Mouse (Mus musculus): ENCODE measurements around the gene Ranbp1.

The Ranbp1 gene

GRCm38 (mm10) chr16:18234671-18235388, 13.7 kb downstream of the Ranbp1 start, which contains the start of gene Zdhhc8:
Zdhhc8 (minus strand) TSS chr16:18235136.
- in situ Hi-C loops (cut with MboI; ENCODE audit: low sequenced_read_pairs) = no loop called here

DNA sequence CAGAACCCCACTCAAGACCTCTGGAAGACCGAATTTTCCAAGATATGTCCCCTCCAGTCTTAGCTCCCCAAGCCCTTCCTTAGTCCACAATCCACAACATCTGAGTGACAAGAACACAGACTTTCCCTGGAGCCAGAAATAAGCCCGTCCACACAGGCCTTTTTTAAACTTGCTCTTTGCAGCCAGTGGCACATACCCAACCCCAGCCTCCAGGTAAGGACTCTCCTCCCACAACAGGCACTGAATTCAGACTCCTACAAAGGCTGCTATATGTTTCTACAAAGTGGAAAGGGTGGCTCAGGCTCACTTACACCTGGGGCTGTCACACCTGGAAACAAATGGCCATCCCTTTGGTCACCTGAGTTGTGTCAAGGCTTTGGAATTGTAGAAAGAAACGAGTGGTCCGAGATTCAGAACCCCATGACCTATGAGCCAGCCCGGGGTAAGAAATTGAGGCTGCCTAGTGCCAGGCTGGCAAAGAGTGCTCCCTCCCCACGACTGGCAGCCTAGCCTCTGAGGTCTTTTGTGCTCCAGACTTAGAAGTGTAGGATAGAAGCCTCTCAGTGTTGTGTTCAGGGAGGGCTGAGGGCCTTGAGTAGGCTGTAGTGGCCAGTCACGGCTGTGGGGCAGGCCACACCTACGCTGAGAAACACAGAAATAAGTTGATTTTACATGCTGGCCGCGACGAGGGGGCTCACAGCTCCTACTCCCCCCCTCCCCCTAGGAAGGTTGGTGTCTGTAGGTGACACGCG, 14.4 kb downstream of the Ranbp1 start:
- in situ Hi-C loops (cut with MboI; ENCODE audit: low sequenced_read_pairs) = no loop called here

DNA sequence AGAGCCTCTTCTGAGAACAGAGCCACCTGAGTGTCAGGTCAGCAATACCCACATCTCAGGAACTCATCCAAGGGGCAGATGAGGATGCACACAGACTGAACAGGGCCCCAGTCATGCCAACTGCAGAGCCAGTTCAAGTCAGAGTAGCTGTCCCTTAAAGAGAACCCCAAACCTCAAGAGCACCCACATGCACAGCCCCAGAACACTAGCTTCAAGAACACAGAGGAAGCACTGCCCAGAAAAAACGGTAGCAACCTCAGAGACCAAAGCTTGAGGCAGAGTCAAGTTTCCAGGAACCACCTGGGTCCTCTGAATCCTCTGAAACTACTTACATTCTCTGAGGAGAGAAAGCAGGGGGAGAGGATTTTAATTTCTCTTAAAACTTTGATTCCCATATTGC, 15.1 kb downstream of the Ranbp1 start:
- in situ Hi-C loops (cut with MboI; ENCODE audit: low sequenced_read_pairs) = no loop called here

- in situ Hi-C loops (cut with MboI; ENCODE audit: low sequenced_read_pairs) = no loop called here
Measured at GRCm38 (mm10) chr16:18231451-18231850, 17.1 kb downstream of the Ranbp1 start.

DNA sequence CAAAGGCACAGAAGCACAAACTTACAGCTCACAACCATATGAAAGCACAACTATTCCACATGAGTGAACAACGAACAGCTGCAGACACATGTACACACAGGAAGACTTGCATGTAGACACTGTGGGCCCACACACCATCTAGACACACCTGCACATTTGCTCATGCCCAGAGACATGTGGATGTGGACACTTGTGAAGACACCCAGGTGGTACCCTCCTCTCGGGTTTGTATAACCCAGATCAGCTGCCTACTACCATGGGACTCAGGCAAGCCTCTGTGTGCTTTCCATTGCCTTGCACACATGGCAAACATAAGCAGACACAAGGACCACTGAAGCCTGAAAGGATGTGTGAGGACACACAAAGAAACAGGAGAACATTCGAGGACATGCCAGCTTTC, 17.5 kb downstream of the Ranbp1 start:
- in situ Hi-C loops (cut with MboI; ENCODE audit: low sequenced_read_pairs) = no loop called here

DNA sequence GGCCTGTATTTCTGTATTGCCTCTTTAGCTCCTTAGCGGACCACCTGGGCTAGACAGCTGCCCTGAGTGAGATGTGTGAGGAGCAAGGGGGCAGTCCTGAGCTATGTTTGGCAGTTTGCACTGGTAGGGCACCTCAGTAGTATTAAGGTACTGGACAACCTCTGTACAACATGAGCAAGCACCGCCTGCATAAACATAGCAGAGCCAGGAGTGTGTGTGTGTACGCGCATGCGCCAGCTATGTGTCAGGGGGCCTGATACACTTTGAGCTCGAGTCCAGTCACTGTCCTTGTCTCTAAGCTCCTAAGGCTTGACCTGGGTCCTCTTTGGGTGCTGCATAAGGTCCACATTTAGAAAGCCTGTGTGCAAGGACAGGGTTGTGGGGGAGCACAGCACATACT, 17.9 kb downstream of the Ranbp1 start:
- in situ Hi-C loops (cut with MboI; ENCODE audit: low sequenced_read_pairs) = no loop called here

- in situ Hi-C loops (cut with MboI; ENCODE audit: low sequenced_read_pairs) = no loop called here
Measured at GRCm38 (mm10) chr16:18229622-18230021, 18.9 kb downstream of the Ranbp1 start.

GRCm38 (mm10) chr16:18228856-18229255, 19.7 kb downstream of the Ranbp1 start:
- in situ Hi-C loops (cut with MboI; ENCODE audit: low sequenced_read_pairs) = no loop called here

DNA sequence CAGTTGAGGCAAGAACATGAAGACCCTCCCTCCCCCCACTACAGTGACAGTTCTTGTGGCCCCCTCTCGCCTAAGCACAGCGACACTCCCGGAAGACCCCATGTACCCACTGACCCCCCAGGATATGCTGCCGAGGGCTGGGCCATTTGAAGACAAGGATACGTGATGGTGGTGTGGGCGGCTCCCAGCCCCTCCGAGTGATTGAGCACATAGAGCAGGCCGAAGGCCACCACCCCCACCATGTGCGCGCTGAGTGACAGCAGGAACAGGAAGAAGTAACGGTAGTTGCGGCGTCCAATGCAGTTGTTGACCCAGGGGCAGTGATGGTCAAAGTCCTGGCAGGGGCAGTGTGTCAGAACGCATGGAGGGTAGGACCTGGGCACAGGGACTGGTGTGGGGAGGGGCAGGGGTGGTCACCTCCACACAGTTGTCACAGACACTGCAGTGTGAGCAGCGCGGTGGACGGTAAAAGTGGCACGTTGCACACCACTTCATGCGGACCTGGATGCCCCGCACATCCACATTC, 20.6 kb downstream of the Ranbp1 start:
- in situ Hi-C loops (cut with MboI; ENCODE audit: low sequenced_read_pairs) = no loop called here

DNA sequence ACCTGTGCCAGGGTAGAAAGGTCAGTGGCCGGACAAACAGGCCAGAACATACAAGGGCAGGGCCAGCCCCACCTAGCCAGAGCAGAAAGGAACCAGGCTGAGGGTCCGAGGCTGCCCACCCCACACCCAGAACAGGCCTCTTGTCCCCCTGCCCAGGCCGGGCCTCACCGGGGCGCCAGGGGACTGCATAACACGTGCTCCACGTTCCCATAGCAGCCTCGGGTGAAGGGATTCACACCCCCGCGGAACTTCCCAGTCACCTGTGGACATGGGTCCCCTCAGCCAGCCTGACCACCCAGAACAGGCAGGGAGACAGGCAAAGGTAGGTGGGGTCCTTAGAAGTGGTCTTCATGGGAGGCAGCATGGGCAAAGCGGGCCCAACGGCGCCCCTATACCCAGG, 21.3 kb downstream of the Ranbp1 start:
- in situ Hi-C loops (cut with MboI; ENCODE audit: low sequenced_read_pairs) = no loop called here

DNA sequence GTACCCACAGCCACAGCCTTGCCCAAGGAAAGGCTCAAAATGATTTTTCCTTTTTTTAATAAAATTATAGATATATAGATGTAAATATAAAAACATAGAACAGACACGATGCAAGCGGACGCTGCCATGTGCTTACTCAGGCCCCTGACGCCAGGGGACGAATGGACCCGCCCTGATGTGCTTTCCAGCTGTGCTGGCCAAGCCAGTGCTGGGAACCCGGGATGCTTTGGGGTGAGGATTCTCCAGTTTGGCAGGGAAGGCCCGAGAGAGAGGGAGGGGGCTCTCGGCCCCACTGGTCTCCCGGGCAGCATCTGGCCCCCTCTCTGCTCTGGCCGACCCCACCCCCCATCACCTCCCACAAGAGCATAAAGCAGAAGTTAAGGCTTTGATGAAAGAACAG, 26.3 kb downstream of the Ranbp1 start:
- in situ Hi-C loops (cut with MboI; ENCODE audit: low sequenced_read_pairs) = no loop called here

- in situ Hi-C loops (cut with MboI; ENCODE audit: low sequenced_read_pairs) = no loop called here
Measured at GRCm38 (mm10) chr16:18221543-18221898, 27.0 kb downstream of the Ranbp1 start.

DNA sequence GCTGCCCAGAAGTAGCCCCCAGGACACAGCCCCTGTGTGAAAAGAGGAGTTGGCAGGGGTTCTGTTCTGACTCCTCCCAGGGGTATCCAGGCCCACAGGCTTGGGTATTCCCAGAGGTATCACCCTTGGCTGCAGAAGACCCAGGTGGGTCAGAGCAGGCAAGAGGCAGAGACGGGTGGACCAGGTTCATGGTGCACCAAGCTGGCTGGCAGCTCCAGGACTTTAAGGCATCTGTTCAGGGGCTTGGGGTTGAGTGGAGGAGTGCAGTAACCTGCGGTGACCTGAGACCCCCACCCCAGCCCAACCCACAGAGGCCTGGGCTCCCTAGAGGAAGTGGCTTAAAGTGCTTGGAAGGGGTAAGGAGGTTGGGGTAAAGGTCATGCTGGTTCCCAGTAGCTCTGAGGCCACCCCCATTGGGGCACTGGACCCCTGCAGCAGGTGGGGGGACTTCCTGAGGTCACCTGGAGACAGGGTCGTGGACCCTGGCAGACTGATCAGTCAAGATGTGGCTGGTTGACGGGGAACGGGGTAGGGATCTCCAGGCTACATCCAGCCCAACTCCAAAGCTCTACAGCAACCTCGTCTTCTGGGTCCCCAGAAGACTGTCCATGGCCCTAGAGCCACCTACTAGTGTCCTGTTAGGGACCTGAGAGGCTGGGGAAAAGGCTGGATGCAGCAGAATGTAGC, 27.5 kb downstream of the Ranbp1 start:
- in situ Hi-C loops (cut with MboI; ENCODE audit: low sequenced_read_pairs) = no loop called here

DNA sequence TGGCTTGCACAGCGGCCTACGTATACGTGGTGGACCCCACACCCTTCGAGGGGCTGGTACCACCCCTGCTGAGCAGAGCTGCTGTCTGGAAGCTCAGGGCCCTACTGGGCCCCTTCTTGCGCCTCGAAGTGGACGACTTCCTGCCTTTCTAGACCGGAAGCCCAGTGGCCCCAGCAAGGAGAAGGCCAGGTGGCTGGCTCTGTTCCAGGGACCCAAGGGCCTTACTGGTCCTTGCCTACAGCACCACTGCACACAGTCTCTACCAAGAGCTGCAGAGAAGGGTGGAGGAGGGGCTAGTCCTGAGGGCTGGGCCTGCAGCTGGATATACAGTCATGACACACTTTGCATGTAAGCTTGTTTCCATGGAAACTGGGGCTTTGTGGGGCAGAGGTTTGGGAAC, 28.5 kb downstream of the Ranbp1 start:
- in situ Hi-C loops (cut with MboI; ENCODE audit: low sequenced_read_pairs) = no loop called here

DNA sequence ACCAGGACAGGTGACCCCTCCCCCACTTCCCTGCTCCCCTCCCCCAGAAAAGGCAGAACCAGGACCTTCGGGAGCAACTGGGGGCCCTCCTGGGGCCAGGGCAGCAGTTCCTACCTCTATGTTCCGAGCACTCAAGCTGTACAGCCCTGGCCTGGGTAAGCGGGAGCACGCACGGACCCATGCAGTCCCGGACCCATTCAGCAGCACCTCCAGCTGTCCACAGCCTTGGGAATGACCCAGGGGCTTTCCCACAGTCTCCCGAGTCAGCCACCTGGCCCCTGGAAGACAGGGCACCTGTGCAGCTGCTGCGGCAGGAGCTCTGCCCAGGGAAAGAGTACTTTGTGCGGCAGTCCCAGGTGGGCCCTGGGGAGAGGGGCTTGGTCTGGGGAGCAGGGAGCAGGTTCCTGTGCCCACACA, 29.9 kb downstream of the Ranbp1 start:
- in situ Hi-C loops (cut with MboI; ENCODE audit: low sequenced_read_pairs) = loop anchor here (10.0 kb wide), 1 partner anchor 114 kb away; no protein-coding TSS in a partner anchor

DNA sequence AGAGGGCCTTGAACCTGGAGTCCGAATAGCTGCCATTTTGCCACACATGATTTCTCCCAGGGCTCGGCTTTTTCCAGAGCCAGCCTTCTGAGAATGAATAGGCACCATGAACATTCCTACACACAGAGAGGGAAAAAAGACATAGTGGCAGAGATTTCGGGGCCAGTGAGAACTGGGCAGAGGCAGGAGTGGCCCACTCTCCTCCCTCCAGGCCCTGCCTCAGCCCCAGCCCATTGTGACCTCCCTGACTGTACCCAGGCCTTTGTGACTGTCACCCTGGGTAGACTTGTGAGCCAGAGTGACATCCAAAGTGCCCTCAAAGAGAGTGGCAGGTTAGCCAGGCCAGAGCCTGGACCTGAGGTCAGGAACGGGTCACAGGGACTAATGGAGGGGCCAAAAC, 31.0 kb downstream of the Ranbp1 start, which contains the start of gene Ccdc188:
TSS of gene Ccdc188 (plus strand) at position 301 of the 400 bp plus-strand sequence.
- in situ Hi-C loops (cut with MboI; ENCODE audit: low sequenced_read_pairs) = loop anchor here (10.0 kb wide), 1 partner anchor 113 kb away; no protein-coding TSS in a partner anchor

GRCm38 (mm10) chr16:18214858-18215257, 33.7 kb downstream of the Ranbp1 start:
- in situ Hi-C loops (cut with MboI; ENCODE audit: low sequenced_read_pairs) = loop anchor here (10.0 kb wide), 1 partner anchor 110 kb away; no protein-coding TSS in a partner anchor

- in situ Hi-C loops (cut with MboI; ENCODE audit: low sequenced_read_pairs) = loop anchor here (10.0 kb wide), 1 partner anchor 109 kb away; no protein-coding TSS in a partner anchor
Measured at GRCm38 (mm10) chr16:18213689-18214088, 34.8 kb downstream of the Ranbp1 start.

DNA sequence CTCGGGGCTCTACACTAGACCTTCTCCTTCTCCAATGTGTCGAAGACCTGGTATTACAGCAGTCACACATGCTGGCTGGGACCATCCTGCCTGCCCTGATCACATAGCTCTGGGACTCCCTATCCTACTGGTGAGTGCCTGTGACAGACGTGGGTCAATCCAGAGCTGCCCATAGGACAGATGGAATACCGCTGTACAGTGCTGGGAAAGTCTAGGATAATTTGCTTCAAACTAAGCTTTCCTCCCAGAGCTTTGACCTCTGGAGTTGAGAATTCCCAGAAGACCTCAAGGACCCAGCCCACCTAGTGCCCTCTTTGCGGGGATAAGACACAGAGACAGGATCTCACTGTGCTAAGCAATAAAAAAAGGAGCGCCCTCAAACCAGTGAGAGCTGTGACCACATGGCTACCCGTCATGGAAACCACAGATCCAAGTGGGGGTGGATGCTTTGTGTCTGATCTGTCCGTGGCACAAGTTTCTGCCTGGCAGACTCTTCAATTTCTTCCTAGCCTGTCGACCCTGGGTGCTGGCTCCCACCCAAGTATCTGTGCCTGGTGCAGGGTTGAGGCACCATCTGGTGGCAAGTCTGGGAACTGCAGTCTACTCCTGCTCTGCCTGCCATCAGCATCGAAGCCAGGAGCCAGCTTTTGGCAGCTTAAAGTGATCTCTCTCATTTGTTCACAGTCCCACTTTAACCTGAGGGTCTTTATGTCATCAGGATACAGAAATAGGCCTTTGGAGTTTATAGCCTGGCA, 36.9 kb downstream of the Ranbp1 start:
- in situ Hi-C loops (cut with MboI; ENCODE audit: low sequenced_read_pairs) = loop anchor here (10.0 kb wide), 1 partner anchor 107 kb away; no protein-coding TSS in a partner anchor

- in situ Hi-C loops (cut with MboI; ENCODE audit: low sequenced_read_pairs) = loop anchor here (10.0 kb wide), 1 partner anchor 106 kb away; no protein-coding TSS in a partner anchor
Measured at GRCm38 (mm10) chr16:18210701-18211416, 37.7 kb downstream of the Ranbp1 start.
